Mouse (Mus musculus) olfactory bulb, adult 2 months (tissue): Measurements from ENCODE around the gene Tbc1d24.

Source experiments
- CTCF ChIP-seq: fragments of 200-500 bp; IDR thresholded peaks from 2 replicates; pipeline ENCODE4 v1.5.1; 2012; ENCODE audit warnings: low read depth, mild to moderate bottlenecking, low read length, moderate library complexity; ENCODE audit not compliant: insufficient read depth
- POLR2A ChIP-seq: fragments of 200-500 bp; IDR thresholded peaks from 2 replicates; pipeline ENCODE4 v1.6.1; 2012; ENCODE audit warnings: mild to moderate bottlenecking, low read depth, low read length, moderate library complexity; ENCODE audit not compliant: insufficient read depth

GRCm38 (mm10) chr17:24157121-24157520 is 48.2 kb downstream of the Tbc1d24 start:
- TF ChIP-seq CTCF (no peak), POLR2A (no peak)
